Mouse (Mus musculus): Measurements from ENCODE around the gene Oxct2a. TPM values are rescaled to one million over a fixed set of nuclear protein-coding genes. Genes with fewer than 3 reads are reported as not detected.
"Not testable (repeated sequence)": the region's sequence is repeated elsewhere in the genome, so short reads cannot be mapped to it uniquely, and the experiment has no call there.

Oxct2a gene
- polyA plus RNA-seq, 1 experiment, result not detected

GRCm38 (mm10) chr4:123326087-123326486, 2.7 kb upstream of the Oxct2a start:
- TF ChIP-seq POLR2A (IDR thresholded peaks at IDR 0.05; ENCODE audit: insufficient read depth, low read depth, low read length), result no peak
- no peak for TF ChIP-seq CTCF (IDR thresholded peaks at IDR 0.05; ENCODE audit: insufficient read depth, low read depth, low read length)
- Histone ChIP-seq H3K27ac (ENCODE audit: insufficient read depth, low read depth, low read length) (no peak overlapping the region), H3K4me1 (ENCODE audit: control insufficient read depth, insufficient read depth, low read length) (peaks cover 8% of the 10 kb centered on the region; the same call in 1 of the 2 replicates), H3K4me3 (ENCODE audit: insufficient read depth, low read depth, low read length) (no peak overlapping the region)
- WGBS, result 56% methylated on average over 3 of the region's 3 CpGs

- H3K4me1 ChIP-seq (ENCODE audit: control insufficient read depth, insufficient read depth, low read length); H3K27ac ChIP-seq (ENCODE audit: insufficient read depth, low read depth, low read length): not testable (repeated sequence)
- WGBS, result 20% methylated on average over 26 of the region's 38 CpGs
- peak overlapping the region; percentile 33 for H3K4me3 ChIP-seq (ENCODE audit: insufficient read depth, low read depth, low read length)
These were observed 524 bp downstream of the Oxct2a start for GRCm38 (mm10) chr4:123322910-123323309.

DNA sequence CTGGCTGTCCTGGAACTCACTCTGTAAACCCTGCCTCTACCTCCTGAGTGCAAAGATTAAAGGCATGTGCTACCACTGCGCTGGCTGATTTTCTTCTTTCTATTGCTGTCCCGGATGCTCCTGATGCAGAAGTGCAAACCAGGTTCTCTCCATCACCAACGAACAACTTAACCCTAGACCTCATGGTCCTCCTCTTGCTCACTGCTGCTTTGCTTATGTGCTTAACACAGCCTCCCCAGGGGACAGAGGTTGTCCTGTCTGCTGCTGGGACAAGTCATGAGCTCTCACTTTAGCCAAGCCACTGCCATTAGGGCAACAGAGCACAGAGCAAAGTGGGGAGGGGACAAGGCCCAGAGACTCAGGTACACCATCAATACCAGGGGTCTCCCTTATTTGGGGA, 8.9 kb downstream of the Oxct2a start:
- no peak for TF ChIP-seq CTCF (IDR thresholded peaks at IDR 0.05; ENCODE audit: insufficient read depth, low read depth, low read length)
- no peak for TF ChIP-seq POLR2A (IDR thresholded peaks at IDR 0.05; ENCODE audit: insufficient read depth, low read depth, low read length)
- Histone ChIP-seq H3K4me1 (ENCODE audit: control insufficient read depth, insufficient read depth, low read length) (no peaks in the 10 kb centered on the region), H3K27ac (ENCODE audit: insufficient read depth, low read depth, low read length) (no peak overlapping the region), H3K4me3 (ENCODE audit: insufficient read depth, low read depth, low read length) (no peak overlapping the region)
- WGBS, result 91% methylated on average over 3 of the region's 3 CpGs

DNA sequence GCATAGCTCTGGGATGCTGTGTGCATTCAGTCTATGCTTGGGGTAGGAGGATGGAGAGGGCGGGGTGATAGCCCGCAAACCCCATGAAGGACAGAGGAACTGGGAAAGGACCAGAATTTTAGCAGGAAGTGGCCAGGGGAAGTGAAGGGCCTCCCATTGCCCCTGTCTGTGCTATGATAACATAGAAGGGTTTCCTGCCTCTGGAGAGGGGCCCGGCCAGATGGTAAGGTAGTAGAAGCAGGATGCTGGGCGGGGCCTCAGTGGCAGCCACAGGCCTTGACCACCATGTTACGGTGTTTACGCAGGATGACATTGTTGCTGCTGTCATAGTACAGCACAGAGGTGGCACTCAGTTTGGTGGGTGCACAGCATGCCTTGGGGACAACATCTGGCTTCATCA, 10.4 kb downstream of the Oxct2a start:
- H3K27ac ChIP-seq (ENCODE audit: insufficient read depth, low read depth, low read length), result no peak overlapping the region
- H3K4me1 ChIP-seq (ENCODE audit: control insufficient read depth, insufficient read depth, low read length), result no peaks in the 10 kb centered on the region
- no peak for TF ChIP-seq POLR2A (IDR thresholded peaks at IDR 0.05; ENCODE audit: insufficient read depth, low read depth, low read length)
- TF ChIP-seq CTCF (IDR thresholded peaks at IDR 0.05; ENCODE audit: insufficient read depth, low read depth, low read length), result no peak
- no peak overlapping the region for H3K4me3 ChIP-seq (ENCODE audit: insufficient read depth, low read depth, low read length)
- 94% methylated on average over 6 of the region's 6 CpGs for WGBS

DNA sequence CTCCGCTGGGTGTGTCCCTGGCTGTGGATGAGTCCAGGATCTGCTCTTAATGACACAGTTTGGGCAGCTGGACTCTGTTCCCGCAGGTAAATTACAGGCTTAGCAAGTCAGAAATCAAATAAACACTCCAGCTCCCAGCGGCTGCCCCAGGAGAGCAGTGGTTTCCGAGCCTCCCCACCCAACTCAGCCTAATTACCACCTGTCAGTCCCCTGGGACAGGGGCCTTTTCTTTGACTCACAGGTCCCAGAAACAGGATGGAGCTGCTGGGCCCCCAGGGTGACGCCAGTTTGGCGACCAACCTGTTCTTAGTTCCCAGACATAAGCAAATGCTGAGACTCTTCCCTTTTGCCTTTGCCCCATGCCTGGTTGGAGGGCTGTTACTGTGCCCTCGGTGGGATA, 11.6 kb downstream of the Oxct2a start:
- 86% methylated on average over 7 of the region's 7 CpGs for WGBS
- no peak for TF ChIP-seq CTCF (IDR thresholded peaks at IDR 0.05; ENCODE audit: insufficient read depth, low read depth, low read length)
- TF ChIP-seq POLR2A (IDR thresholded peaks at IDR 0.05; ENCODE audit: insufficient read depth, low read depth, low read length), result no peak
- Histone ChIP-seq H3K4me1 (ENCODE audit: control insufficient read depth, insufficient read depth, low read length) (no peaks in the 10 kb centered on the region), H3K27ac (ENCODE audit: insufficient read depth, low read depth, low read length) (no peak overlapping the region), H3K4me3 (ENCODE audit: insufficient read depth, low read depth, low read length) (no peak overlapping the region)

DNA sequence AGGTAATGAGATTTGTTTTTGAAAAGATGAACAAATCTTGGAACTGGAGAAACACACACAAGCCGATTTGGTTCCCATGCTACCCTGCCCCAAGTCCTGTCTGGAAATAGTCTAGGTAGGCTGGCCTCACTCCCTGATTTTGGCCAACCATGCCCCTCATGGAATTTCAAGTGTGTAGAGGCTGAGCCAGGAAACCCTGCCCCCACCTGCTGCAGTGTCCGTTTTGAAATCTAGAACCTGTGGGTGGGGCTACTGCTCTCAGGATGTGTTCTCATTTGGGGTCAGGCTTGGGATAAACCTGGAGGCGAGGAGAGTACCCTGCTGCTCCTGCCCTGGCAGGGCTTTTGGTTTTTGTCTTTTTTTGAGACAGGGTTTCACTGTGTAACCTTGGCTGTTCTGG, 15.1 kb downstream of the Oxct2a start:
- no peaks in the 10 kb centered on the region for H3K4me1 ChIP-seq (ENCODE audit: control insufficient read depth, insufficient read depth, low read length)
- no peak overlapping the region for H3K27ac ChIP-seq (ENCODE audit: insufficient read depth, low read depth, low read length)
- no peak overlapping the region for H3K4me3 ChIP-seq (ENCODE audit: insufficient read depth, low read depth, low read length)
- no peak for TF ChIP-seq CTCF (IDR thresholded peaks at IDR 0.05; ENCODE audit: insufficient read depth, low read depth, low read length)
- TF ChIP-seq POLR2A (IDR thresholded peaks at IDR 0.05; ENCODE audit: insufficient read depth, low read depth, low read length), result no peak
- 59% methylated on average over 3 of the region's 3 CpGs for WGBS

- Histone ChIP-seq H3K4me3 (ENCODE audit: insufficient read depth, low read depth, low read length) (no peak overlapping the region), H3K4me1 (ENCODE audit: control insufficient read depth, insufficient read depth, low read length) (no peaks in the 10 kb centered on the region), H3K27ac (ENCODE audit: insufficient read depth, low read depth, low read length) (no peak overlapping the region)
- TF ChIP-seq CTCF (IDR thresholded peaks at IDR 0.05; ENCODE audit: insufficient read depth, low read depth, low read length) (no peak), POLR2A (IDR thresholded peaks at IDR 0.05; ENCODE audit: insufficient read depth, low read depth, low read length) (no peak)
- WGBS, result 88% methylated on average over 10 of the region's 10 CpGs
These were observed 16.4 kb downstream of the Oxct2a start for GRCm38 (mm10) chr4:123306999-123307398.

DNA sequence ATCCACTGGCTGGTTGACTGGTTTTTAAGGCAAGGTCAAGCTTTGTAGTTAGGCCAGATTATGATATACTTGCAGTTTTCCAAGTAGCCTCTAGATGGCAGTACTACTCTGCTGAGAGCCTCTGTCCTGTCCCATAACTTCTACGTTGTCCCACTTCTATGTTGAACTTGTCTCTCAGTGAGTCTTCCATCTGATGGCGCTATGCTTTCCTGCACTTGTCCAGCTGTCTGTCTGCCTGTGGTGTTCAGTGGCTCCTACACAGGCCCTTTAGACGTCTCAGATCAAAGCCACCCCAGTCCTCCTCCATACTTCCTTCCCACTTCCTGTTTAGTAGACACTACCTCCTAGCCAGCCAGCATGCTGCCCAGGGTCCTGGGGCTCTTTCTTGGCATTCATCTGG, 17.6 kb downstream of the Oxct2a start:
- WGBS, result 13% methylated on average over 3 of the region's 3 CpGs
- no peak overlapping the region for H3K27ac ChIP-seq (ENCODE audit: insufficient read depth, low read depth, low read length)
- H3K4me1 ChIP-seq (ENCODE audit: control insufficient read depth, insufficient read depth, low read length), result no peaks in the 10 kb centered on the region
- TF ChIP-seq POLR2A (IDR thresholded peaks at IDR 0.05; ENCODE audit: insufficient read depth, low read depth, low read length), result no peak
- TF ChIP-seq CTCF (IDR thresholded peaks at IDR 0.05; ENCODE audit: insufficient read depth, low read depth, low read length), result no peak
- no peak overlapping the region for H3K4me3 ChIP-seq (ENCODE audit: insufficient read depth, low read depth, low read length)

DNA sequence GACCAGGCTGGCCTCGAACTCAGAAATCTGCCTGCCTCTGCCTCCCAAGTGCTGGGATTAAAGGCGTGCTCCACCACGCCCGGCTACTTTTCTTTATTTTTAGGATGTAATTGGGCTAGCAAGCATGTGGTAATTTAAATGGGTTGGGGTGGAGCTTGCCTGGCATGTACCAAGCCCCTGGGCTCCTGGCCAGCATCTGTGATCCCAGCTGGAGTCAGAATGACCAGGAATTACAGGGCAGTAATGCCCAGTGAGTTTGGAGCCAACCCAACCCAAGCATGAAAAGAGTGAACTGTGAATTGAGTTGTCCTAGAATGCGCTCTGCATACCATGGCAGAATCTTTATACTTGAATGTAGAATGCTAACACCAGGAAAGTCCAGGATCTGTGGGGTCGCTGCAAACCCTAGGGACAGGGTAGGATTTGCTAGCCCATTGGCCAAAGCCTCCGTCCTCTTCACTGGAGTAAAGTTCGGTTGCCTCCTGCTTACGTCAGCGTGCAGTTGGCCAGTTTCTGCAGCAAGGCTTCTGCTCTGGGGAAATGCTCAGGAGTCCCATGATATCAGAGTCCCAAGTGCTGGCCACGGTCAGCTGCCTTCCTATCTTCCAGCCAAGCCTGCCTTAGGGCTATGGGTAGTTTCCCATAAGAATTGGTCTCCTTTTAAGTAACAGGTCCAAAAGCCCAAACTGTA, 24.3 kb downstream of the Oxct2a start:
- H3K4me3 ChIP-seq (ENCODE audit: insufficient read depth, low read depth, low read length), result no peak overlapping the region
- no peak overlapping the region for H3K27ac ChIP-seq (ENCODE audit: insufficient read depth, low read depth, low read length)
- no peak for TF ChIP-seq CTCF (IDR thresholded peaks at IDR 0.05; ENCODE audit: insufficient read depth, low read depth, low read length)
- TF ChIP-seq POLR2A (IDR thresholded peaks at IDR 0.05; ENCODE audit: insufficient read depth, low read depth, low read length), result no peak
- H3K4me1 ChIP-seq (ENCODE audit: control insufficient read depth, insufficient read depth, low read length), result no peaks in the 10 kb centered on the region
- 78% methylated on average over 11 of the region's 11 CpGs for WGBS

- Histone ChIP-seq H3K4me3 (ENCODE audit: insufficient read depth, low read depth, low read length) (no peak overlapping the region), H3K27ac (ENCODE audit: insufficient read depth, low read depth, low read length) (no peak overlapping the region), H3K4me1 (ENCODE audit: control insufficient read depth, insufficient read depth, low read length) (no peaks in the 10 kb centered on the region)
- no peak for TF ChIP-seq POLR2A (IDR thresholded peaks at IDR 0.05; ENCODE audit: insufficient read depth, low read depth, low read length)
- no peak for TF ChIP-seq CTCF (IDR thresholded peaks at IDR 0.05; ENCODE audit: insufficient read depth, low read depth, low read length)
- 66% methylated on average over 4 of the region's 4 CpGs for WGBS
These were observed 25.2 kb downstream of the Oxct2a start for GRCm38 (mm10) chr4:123298226-123298625.

Data from olfactory bulb, adult 2 months (tissue).